Mouse (Mus musculus) myocyte (in vitro differentiated cells): Measurements from ENCODE around the gene Sox5.

Experiments
- CEBPB ChIP-seq: IDR thresholded peaks from 2 replicates; pipeline ENCODE4 v1.6.1; 2011; ENCODE audit warnings: mild to moderate bottlenecking, moderate library complexity; ENCODE audit not compliant: poor library complexity, insufficient read depth, severe bottlenecking
- E2F4 ChIP-seq: IDR thresholded peaks from one replicate; pipeline ENCODE4 v1.6.1; 2011; ENCODE audit warnings: mild to moderate bottlenecking, control low read depth, moderate library complexity; ENCODE audit not compliant: insufficient read depth
- POLR2A ChIP-seq: IDR thresholded peaks from one replicate; pipeline ENCODE4 v1.6.1; 2011; ENCODE audit warnings: low read depth, mild to moderate bottlenecking, control low read depth, moderate library complexity; ENCODE audit not compliant: insufficient read length
- TCF12 ChIP-seq: IDR thresholded peaks from one replicate; pipeline ENCODE4 v1.6.1; 2011; ENCODE audit warnings: mild to moderate bottlenecking, control low read depth; ENCODE audit not compliant: poor library complexity, insufficient read depth, severe bottlenecking
- USF1 ChIP-seq: IDR thresholded peaks from one replicate; pipeline ENCODE4 v1.6.1; 2011; ENCODE audit warnings: low read depth, mild to moderate bottlenecking, control low read depth, moderate library complexity

DNA sequence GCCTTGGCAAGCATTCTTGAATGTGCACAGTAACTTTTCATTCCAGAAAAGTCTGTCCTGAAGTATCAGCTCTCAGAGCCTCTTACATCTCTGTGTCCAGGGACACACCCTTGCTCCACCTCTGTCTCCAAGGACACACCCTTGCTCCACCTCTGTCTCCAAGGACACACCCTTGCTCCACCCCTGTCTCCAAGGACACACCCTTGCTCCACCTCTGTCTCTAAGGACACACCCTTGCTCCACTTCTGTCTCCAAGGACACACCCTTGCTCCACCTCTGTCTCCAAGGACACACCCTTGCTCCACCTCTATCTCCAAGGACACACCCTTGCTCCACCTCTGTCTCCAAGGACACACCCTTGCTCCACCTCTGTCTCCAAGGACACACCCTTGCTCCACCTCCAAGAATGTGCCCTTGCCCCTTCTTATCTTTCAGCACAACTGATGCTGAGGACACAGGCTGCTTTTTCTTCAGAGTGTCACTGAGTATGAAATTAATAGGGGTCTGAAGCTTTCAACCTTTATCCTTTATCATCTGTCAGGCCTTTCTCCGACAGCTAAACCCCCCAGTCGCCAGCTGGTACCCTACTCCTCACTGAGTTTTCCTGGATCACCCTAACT lies 452.4 kb downstream of the Sox5 start:
- no peak for TF ChIP-seq POLR2A
- TF ChIP-seq CEBPB = no peak
- TF ChIP-seq TCF12 = no peak
- no peak for TF ChIP-seq E2F4
- TF ChIP-seq USF1 = no peak
